Mouse (Mus musculus) activated CD4-positive, CD25-positive, alpha-beta regulatory T cell (primary cell): ENCODE results near the gene Olfr1359. TPM values are rescaled to one million over a fixed set of nuclear protein-coding genes. Genes with fewer than 3 reads are reported as not detected.

Experiments
- polyA plus RNA-seq, 2 experiments: library from polyadenylated mRNA; unstranded; fragments of 100-300 nt; shearing (Covaris generic); gene quantifications; one replicate each; pipeline ENCODE4 v1.2.1; 2017

Gene Olfr1359
- polyA plus RNA-seq: not detected

DNA sequence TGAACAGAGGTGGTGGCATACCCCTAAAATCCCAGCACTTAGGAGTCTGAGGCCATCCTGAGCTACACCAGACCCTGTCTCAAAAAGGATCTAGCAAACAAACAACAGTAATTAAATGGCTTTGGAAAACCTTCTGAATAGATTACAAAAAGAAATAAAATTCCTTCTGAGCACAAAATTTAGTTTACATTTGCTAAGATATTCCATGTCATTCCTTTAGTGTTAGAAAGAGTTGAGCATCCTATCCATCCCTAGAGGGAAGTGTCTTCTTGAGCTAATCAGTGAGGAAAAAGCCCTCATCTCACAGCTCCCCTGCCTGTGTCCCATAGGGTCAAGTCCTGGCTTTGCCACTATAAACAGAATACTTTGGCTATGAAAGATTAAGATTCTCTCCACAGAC, at the start of gene Olfr1359:
Olfr1359 (plus strand) TSS at position 301 of the 400 bp plus-strand sequence.

DNA sequence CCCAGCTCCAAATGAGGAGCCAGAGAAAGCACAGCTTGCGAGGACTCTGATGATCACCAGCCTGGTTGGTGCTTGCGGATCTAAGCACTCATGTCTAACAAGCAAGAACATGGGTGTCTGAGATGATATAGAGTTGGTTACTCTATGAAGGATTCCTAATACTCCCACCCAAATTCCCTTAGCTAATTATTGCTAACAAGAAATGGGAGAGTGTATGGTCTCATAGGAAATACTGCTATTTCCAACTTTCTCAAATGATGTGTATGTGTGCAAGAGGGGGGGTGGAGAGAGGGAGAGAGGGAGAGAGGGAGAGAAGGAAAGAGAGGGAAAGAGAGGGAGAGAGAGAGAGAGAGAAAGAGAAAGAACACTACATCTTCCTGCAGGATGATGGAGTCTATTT, 34.6 kb upstream of the Olfr1359 start, which contains the start of gene Olfr1361:
Olfr1361 (minus strand) TSS at position 101 of the 400 bp plus-strand sequence.

DNA sequence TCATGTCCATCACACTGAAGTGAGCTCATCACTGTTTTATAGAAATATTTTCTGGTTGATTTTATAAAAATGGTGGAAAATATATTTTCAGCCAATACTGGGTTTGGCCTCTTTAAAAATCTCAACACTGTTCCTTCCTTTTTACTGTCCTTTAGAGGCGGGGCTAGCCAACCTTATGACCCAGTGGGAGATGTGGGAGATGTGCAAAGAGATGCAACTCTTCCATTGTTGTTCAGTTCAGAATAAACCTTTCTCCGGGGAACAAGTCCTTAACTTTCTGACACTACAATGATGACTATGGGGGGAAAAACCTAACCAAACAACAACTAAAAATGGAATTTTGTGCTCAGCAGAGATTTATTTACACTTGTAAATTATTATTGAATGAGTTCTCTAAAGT, 20.6 kb upstream of the Olfr1359 start, which contains the start of gene Olfr1360:
Olfr1360 (minus strand) TSS at position 101 of the 400 bp plus-strand sequence.

DNA sequence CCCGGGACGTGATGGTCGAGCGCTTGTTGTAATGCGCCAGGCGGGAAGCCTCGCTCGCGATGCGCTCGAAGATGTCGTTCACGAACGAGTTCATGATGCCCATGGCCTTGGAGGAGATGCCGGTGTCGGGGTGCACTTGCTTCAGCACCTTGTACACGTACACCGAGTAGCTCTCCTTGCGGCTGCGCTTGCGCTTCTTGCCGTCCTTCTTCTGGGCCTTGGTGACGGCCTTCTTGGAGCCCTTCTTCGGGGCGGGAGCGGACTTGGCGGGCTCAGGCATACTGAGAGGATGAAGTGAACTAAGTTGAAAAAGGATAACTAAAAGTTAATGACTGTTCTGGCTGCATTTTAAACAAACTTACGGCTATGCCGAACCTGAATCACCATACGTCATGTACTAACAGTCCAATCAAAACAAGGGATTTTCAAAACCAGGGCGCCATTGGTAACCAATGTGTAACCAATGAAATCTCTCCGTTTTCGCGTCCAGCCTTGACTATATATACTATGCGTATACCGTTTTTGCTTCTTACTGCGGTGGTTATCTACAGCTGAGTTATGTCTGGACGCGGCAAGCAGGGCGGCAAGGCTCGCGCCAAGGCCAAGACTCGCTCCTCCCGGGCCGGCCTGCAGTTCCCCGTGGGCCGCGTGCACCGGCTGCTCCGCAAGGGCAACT, 18.1 kb downstream of the Olfr1359 start, which contains the start of the genes Hist1h2bl and Hist1h2ai:
Hist1h2bl (minus strand) TSS at position 280 of the 676 bp plus-strand sequence.
Hist1h2ai (plus strand) TSS at position 559 of the 676 bp plus-strand sequence.

DNA sequence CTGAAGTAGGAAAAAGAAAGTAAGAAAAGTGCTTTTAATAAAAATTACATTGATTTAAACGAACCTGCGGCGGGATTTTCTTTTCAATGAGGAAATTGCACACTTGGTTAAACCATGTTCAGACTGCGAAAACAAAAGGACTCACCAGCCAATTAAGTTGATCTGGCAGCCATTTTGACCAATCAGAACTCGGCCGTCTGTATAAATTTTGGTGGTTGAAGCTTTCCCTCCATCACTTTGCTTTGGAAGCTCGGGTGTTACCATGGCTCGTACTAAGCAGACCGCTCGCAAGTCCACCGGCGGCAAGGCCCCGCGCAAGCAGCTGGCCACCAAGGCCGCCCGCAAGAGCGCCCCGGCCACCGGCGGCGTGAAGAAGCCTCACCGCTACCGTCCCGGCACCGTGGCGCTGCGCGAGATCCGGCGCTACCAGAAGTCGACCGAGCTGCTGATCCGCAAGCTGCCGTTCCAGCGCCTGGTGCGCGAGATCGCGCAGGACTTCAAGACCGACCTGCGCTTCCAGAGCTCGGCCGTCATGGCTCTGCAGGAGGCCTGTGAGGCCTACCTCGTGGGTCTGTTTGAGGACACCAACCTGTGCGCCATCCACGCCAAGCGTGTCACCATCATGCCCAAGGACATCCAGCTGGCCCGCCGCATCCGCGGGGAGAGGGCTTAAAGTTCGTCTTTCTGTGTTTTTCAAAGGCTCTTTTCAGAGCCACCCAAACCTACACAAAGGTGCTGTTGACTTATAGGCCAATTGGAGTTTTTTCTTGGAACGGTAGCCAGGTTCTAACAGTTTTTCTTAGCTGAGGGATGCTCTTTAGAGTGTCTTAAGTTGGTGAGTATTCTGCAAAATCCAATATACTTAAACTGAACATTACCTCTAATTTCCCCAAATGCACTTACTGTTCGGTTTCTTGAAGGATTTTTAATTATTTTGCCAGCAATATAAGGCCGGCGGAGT, 19.8 kb downstream of the Olfr1359 start, which contains the start of gene Hist1h3h:
Hist1h3h (plus strand) TSS at position 263 of the 961 bp plus-strand sequence.

DNA sequence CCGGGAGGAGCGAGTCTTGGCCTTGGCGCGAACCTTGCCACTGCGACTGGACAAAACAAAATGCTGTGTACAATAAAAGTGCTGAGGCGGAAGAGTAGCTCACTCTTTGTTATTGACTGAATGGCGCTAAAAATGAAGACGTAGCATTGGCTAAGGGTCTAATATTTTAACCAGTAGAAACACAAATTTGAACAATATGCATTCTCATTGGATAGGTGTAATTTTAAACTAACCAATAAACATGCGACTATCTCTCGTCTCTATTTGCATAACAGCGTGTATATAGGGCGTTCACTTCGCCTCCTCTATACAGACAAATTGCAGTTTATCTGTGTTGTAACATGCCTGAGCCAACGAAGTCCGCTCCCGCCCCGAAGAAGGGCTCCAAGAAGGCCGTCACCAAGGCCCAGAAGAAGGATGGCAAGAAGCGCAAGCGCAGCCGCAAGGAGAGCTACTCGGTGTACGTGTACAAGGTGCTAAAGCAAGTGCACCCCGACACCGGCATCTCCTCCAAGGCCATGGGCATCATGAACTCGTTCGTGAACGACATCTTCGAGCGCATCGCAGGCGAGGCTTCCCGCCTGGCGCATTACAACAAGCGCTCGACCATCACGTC, 24.0 kb downstream of the Olfr1359 start, which contains the start of gene Hist1h2bm:
Hist1h2bm (plus strand) TSS at position 288 of the 616 bp plus-strand sequence.

DNA sequence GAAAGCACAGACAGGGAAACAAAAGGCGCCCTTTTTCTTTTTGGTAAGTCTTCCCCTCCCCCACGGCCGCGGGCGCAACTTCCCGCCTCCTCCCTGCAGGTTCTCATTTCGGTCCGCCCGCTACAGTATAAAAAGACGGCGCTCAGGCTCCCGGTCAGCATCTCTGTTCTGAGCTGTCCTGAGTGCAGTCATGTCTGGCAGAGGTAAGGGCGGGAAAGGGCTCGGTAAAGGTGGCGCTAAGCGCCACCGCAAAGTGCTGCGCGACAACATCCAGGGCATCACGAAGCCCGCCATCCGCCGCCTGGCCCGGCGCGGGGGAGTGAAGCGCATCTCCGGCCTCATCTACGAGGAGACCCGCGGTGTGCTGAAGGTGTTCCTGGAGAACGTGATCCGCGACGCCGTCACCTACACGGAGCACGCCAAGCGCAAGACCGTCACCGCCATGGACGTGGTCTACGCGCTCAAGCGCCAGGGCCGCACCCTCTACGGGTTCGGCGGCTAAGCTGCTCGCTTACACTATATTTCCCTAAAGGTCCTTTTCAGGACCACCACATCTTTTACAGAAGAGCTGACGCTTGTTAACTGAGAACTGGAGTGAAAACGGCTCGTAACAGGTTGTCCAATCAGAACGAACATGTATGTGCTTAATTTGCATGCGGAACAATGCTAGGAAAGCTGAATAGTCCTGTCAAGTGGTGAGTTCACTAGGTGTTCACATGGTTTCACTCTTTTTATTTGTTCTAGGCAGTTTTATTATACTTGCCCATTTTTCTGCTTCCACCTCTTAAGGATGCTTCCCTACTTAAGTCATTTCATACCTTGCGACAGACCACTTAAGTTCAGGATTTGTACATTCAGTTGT, 37.2 kb downstream of the Olfr1359 start, which contains the start of gene Hist1h4j:
Hist1h4j (plus strand) TSS at position 159 of the 862 bp plus-strand sequence.

DNA sequence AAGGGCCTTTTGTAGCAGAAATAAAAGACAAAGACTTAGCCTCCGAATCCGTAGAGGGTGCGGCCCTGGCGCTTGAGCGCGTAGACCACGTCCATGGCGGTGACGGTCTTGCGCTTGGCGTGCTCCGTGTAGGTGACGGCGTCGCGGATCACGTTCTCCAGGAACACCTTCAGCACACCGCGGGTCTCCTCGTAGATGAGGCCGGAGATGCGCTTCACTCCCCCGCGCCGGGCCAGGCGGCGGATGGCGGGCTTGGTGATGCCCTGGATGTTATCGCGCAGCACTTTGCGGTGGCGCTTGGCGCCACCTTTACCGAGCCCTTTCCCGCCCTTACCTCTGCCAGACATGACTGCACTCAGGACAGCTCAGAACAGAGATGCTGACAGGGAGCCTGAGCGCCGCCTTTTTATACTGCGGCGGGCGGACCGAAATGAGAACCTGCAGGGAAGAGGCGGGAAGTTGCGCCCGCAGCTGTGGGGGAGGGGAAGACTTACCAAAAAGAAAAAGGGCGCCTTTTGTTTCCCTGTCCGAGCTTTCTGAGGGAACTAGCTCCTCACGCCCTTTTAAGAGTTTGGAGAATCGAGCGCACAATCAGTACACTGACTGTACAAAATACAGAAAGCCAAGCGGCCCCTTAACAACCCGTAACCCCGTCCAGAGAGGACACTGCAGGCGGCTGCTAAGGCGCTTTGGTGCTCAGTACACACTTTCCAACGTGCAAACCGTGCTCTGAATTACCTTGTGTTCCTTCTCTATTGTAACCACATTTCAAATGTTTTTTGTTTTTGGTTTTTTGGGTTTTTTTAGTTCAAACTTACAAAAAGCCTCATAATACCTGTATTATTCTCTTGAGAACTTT, 52.5 kb downstream of the Olfr1359 start, which contains the start of gene Hist1h4k:
Hist1h4k (minus strand) TSS at position 347 of the 859 bp plus-strand sequence.

DNA sequence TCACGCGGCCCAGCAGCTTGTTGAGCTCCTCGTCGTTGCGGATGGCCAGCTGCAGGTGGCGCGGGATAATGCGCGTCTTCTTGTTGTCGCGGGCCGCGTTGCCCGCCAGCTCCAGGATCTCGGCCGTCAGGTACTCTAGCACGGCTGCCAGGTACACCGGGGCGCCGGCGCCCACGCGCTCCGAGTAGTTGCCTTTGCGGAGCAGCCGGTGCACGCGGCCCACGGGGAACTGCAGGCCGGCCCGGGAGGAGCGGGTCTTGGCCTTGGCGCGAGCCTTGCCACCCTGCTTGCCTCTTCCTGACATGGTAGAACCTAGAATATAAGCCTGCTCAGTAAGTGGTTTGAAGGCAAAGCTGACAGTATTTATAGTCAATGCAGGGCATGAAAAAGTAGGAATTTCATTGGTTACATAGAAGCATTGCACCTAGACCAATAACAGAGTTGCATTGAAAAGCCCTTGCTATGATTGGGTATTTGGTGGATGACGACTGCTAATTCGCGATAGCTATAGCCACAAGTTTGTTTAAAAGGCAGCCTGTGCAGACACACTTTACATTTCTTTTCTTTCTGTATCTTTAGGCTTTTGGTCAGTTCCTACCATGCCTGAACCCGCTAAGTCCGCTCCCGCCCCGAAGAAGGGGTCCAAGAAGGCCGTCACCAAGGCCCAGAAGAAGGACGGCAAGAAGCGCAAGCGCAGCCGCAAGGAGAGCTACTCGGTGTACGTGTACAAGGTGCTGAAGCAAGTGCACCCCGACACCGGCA, 55.8 kb downstream of the Olfr1359 start, which contains the start of the genes Hist1h2ak and Hist1h2bn:
Hist1h2ak (minus strand) TSS at position 304 of the 762 bp plus-strand sequence.
Hist1h2bn (plus strand) TSS at position 600 of the 762 bp plus-strand sequence.

Other genes with a start within 250 kb of the Olfr1359 start
- gene Zscan26, start 244.4 kb upstream of the Olfr1359 start, polyA plus RNA-seq: 1 to 10 TPM; 4.8 to 5.5 TPM
- not detected for gene Nkapl, start 229.6 kb upstream of the Olfr1359 start, polyA plus RNA-seq
- gene Zkscan4, start 219.2 kb upstream of the Olfr1359 start, polyA plus RNA-seq: not detected
- not detected for gene Gm10065, start 218.7 kb upstream of the Olfr1359 start, polyA plus RNA-seq
- gene AK157302, start 202.9 kb upstream of the Olfr1359 start, polyA plus RNA-seq: under 1 TPM; 0.18 TPM
- gene Gm11273, start 196.7 kb upstream of the Olfr1359 start, polyA plus RNA-seq: 10 to 100 TPM; 17.3 to 21.5 TPM
- gene Zkscan8, start 167.0 kb upstream of the Olfr1359 start, polyA plus RNA-seq: 1 to 10 TPM; 3.9 to 5.7 TPM
- not detected for gene Olfr1366, start 155.3 kb upstream of the Olfr1359 start, polyA plus RNA-seq
- gene Olfr1535, start 138.2 kb upstream of the Olfr1359 start, polyA plus RNA-seq: under 1 TPM; 0.08 to 0.29 TPM
- gene Olfr1364, start 116.4 kb upstream of the Olfr1359 start, polyA plus RNA-seq: not detected
- gene Olfr1362, start 84.1 kb upstream of the Olfr1359 start, polyA plus RNA-seq: not detected
- not detected for gene Olfr11, start 55.6 kb upstream of the Olfr1359 start, polyA plus RNA-seq
- gene Olfr1361, start 34.7 kb upstream of the Olfr1359 start, polyA plus RNA-seq: not detected
- under 1 TPM in 1 of 2 experiments, not detected in 1; 0.09 TPM for gene Olfr1360, start 20.7 kb upstream of the Olfr1359 start, polyA plus RNA-seq
- under 1 TPM; 0.64 to 0.91 TPM for gene Hist1h2bl, start 18.0 kb downstream of the Olfr1359 start, polyA plus RNA-seq
- 10 to 100 TPM in 1 of 2 experiments, 1 to 10 TPM in 1; 8.5 to 16.3 TPM for gene Hist1h2ai, start 18.3 kb downstream of the Olfr1359 start, polyA plus RNA-seq
- 1 to 10 TPM; 3.5 to 6.8 TPM for gene Hist1h3h, start 19.5 kb downstream of the Olfr1359 start, polyA plus RNA-seq
- gene Hist1h2bm, start 23.9 kb downstream of the Olfr1359 start, polyA plus RNA-seq: 1 to 10 TPM; 1.4 to 2.6 TPM
- gene Hist1h4j, start 37.0 kb downstream of the Olfr1359 start, polyA plus RNA-seq: 1 to 10 TPM in 1 of 2 experiments, not detected in 1; 1.2 TPM
- 10 to 100 TPM; 14.4 to 26.1 TPM for gene Hist1h4k, start 52.4 kb downstream of the Olfr1359 start, polyA plus RNA-seq
- gene Hist1h2ak, start 55.7 kb downstream of the Olfr1359 start, polyA plus RNA-seq: 1 to 10 TPM; 5.2 to 7.9 TPM
- 1 to 10 TPM in 1 of 2 experiments, not detected in 1; 3.5 TPM for gene Hist1h2bn, start 56.0 kb downstream of the Olfr1359 start, polyA plus RNA-seq
- 10 to 100 TPM; 12.2 to 12.7 TPM for gene Hist1h1b, start 82.5 kb downstream of the Olfr1359 start, polyA plus RNA-seq
- 1 to 10 TPM; 1.3 to 2.5 TPM for gene Hist1h3i, start 85.3 kb downstream of the Olfr1359 start, polyA plus RNA-seq
- 10 to 100 TPM in 1 of 2 experiments, 1 to 10 TPM in 1; 1.0 to 13.1 TPM for gene Hist1h2an, start 89.1 kb downstream of the Olfr1359 start, polyA plus RNA-seq
- 1 to 10 TPM in 1 of 2 experiments, not detected in 1; 1.5 TPM for gene Hist1h2bp, start 89.3 kb downstream of the Olfr1359 start, polyA plus RNA-seq
- gene Hist1h2bq, start 112.1 kb downstream of the Olfr1359 start, polyA plus RNA-seq: 10 to 100 TPM; 10.3 to 13.9 TPM
- gene Hist1h2ao, start 112.4 kb downstream of the Olfr1359 start, polyA plus RNA-seq: not detected
- gene Hist1h4m, start 113.6 kb downstream of the Olfr1359 start, polyA plus RNA-seq: 10 to 100 TPM; 27.8 to 33.8 TPM
- gene Hist1h4n, start 134.1 kb downstream of the Olfr1359 start, polyA plus RNA-seq: 10 to 100 TPM in 1 of 2 experiments, 1 to 10 TPM in 1; 6.0 to 10.8 TPM
- gene Hist1h2ap, start 135.4 kb downstream of the Olfr1359 start, polyA plus RNA-seq: 100 to 1,000 TPM; 513 to 599 TPM
- 10 to 100 TPM; 10.1 to 13.9 TPM for gene Hist1h2br, start 135.6 kb downstream of the Olfr1359 start, polyA plus RNA-seq
- under 1 TPM in 1 of 2 experiments, not detected in 1; 0.09 TPM for gene Zfp184, start 247.0 kb downstream of the Olfr1359 start, polyA plus RNA-seq